Mouse (Mus musculus): Measurements from ENCODE around the gene B4galt1.

GRCm38 (mm10) chr4:40781143-40781542, 72.7 kb downstream of the B4galt1 start:
- TF ChIP-seq CTCF (IDR thresholded peaks at IDR 0.05; ENCODE audit: borderline replicate concordance, extremely low read depth, insufficient read depth, insufficient read length) (no peak), POLR2A (IDR thresholded peaks at IDR 0.05; ENCODE audit: borderline replicate concordance, extremely low read depth, insufficient read depth, insufficient read length, poor library complexity, severe bottlenecking) (no peak)
